Mouse (Mus musculus): ENCODE results near the gene Lgals3.

DNA sequence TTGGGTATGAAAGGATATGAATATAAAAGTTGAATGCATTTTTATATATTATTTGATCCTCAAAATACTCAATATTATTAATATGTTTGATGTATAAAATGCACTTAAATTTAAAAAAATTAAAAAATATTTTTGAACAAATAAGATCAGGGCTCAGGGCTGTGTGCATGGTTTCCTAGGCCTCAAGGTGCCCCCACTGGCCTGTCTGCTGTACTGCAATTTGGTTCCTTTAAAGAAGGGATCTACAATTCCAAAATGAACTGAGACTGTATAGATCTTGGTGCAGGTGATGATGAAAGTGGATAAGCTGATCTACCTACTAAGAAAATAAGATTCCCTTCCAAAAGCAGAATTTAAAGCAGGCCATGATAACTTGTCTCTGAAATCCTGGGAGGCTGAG lies 65.4 kb downstream of the Lgals3 start:
- TF ChIP-seq CTCF (IDR thresholded peaks at IDR 0.05; ENCODE audit: low read depth, low read length), result no peak
- TF ChIP-seq POLR2A (IDR thresholded peaks at IDR 0.05; ENCODE audit: borderline replicate concordance, low read depth, low read length), result no peak

Data from bone marrow macrophage, adult 2 months (primary cell).